Mouse (Mus musculus): ENCODE measurements around the gene Samd3. TPM values are rescaled to one million over a fixed set of nuclear protein-coding genes. Genes with fewer than 3 reads are reported as not detected.

Gene Samd3
- polyA plus RNA-seq, 1 experiment, result 0.65 TPM

GRCm38 (mm10) chr10:26263744-26264459 lies 34.4 kb downstream of the Samd3 start:
- H3K4me1 ChIP-seq (ENCODE audit: control insufficient read depth, insufficient read depth, low read length), result no peaks in the 10 kb centered on the region
- no peak overlapping the region for H3K27ac ChIP-seq (ENCODE audit: insufficient read depth, low read length)
- H3K4me3 ChIP-seq (replicated peaks; ENCODE audit: insufficient read depth, low read depth, low read length), result no peak overlapping the region
- WGBS, result 77% methylated on average over 3 of the region's 3 CpGs
- TF ChIP-seq CTCF (IDR thresholded peaks at IDR 0.05; ENCODE audit: borderline replicate concordance, insufficient read depth, low read depth, low read length) (no peak), POLR2A (IDR thresholded peaks at IDR 0.05; ENCODE audit: borderline replicate concordance, insufficient read depth, low read length) (no peak)
- DNase-seq, result no peak
- H3K27me3 ChIP-seq (ENCODE audit: control insufficient read depth, insufficient read depth, low read length), result no peaks in the 10 kb centered on the region

- TF ChIP-seq CTCF (IDR thresholded peaks at IDR 0.05; ENCODE audit: borderline replicate concordance, insufficient read depth, low read depth, low read length) (no peak), POLR2A (IDR thresholded peaks at IDR 0.05; ENCODE audit: borderline replicate concordance, insufficient read depth, low read length) (no peak)
- H3K27ac ChIP-seq (ENCODE audit: insufficient read depth, low read length), result no peak overlapping the region
- WGBS, result 96% methylated on average over 6 of the region's 6 CpGs
- no peak overlapping the region for H3K4me3 ChIP-seq (replicated peaks; ENCODE audit: insufficient read depth, low read depth, low read length)
- H3K27me3 ChIP-seq (ENCODE audit: control insufficient read depth, insufficient read depth, low read length), result no peaks in the 10 kb centered on the region
- no peak for DNase-seq
- no peaks in the 10 kb centered on the region; the same call in 1 of the 2 replicates for H3K4me1 ChIP-seq (ENCODE audit: control insufficient read depth, insufficient read depth, low read length)
Observed at GRCm38 (mm10) chr10:26275414-26275813, 45.9 kb downstream of the Samd3 start.

GRCm38 (mm10) chr10:26280009-26280408 lies 50.5 kb downstream of the Samd3 start:
- H3K4me1 ChIP-seq (ENCODE audit: control insufficient read depth, insufficient read depth, low read length), result no peaks in the 10 kb centered on the region; the same call in 1 of the 2 replicates
- 31% methylated on average over 8 of the region's 8 CpGs for WGBS
- no peak for TF ChIP-seq CTCF (IDR thresholded peaks at IDR 0.05; ENCODE audit: borderline replicate concordance, insufficient read depth, low read depth, low read length)
- TF ChIP-seq POLR2A (IDR thresholded peaks at IDR 0.05; ENCODE audit: borderline replicate concordance, insufficient read depth, low read length), result no peak
- DNase-seq, result peak in 1 of 2 experiments; percentile 2
- H3K27me3 ChIP-seq (ENCODE audit: control insufficient read depth, insufficient read depth, low read length), result no peaks in the 10 kb centered on the region
- no peak overlapping the region for H3K27ac ChIP-seq (ENCODE audit: insufficient read depth, low read length)
- no peak overlapping the region for H3K4me3 ChIP-seq (replicated peaks; ENCODE audit: insufficient read depth, low read depth, low read length)

- no peaks in the 10 kb centered on the region for H3K27me3 ChIP-seq (ENCODE audit: control insufficient read depth, insufficient read depth, low read length)
- TF ChIP-seq CTCF (IDR thresholded peaks at IDR 0.05; ENCODE audit: borderline replicate concordance, insufficient read depth, low read depth, low read length), result no peak
- no peak for TF ChIP-seq POLR2A (IDR thresholded peaks at IDR 0.05; ENCODE audit: borderline replicate concordance, insufficient read depth, low read length)
- H3K4me1 ChIP-seq (ENCODE audit: control insufficient read depth, insufficient read depth, low read length), result no peaks in the 10 kb centered on the region
- no peak overlapping the region for H3K27ac ChIP-seq (ENCODE audit: insufficient read depth, low read length)
- DNase-seq, result no peak
- no peak overlapping the region for H3K4me3 ChIP-seq (replicated peaks; ENCODE audit: insufficient read depth, low read depth, low read length)
- WGBS, result 89% methylated on average over 7 of the region's 7 CpGs
Observed at GRCm38 (mm10) chr10:26287136-26287535, 57.6 kb downstream of the Samd3 start.

- no peak overlapping the region for H3K27ac ChIP-seq (ENCODE audit: insufficient read depth, low read length)
- WGBS, result 28% methylated on average over 3 of the region's 3 CpGs
- no peaks in the 10 kb centered on the region; the same call in 1 of the 2 replicates for H3K27me3 ChIP-seq (ENCODE audit: control insufficient read depth, insufficient read depth, low read length)
- TF ChIP-seq POLR2A (IDR thresholded peaks at IDR 0.05; ENCODE audit: borderline replicate concordance, insufficient read depth, low read length), result no peak
- peak in 1 of 2 experiments; percentile 4 for DNase-seq
- H3K4me1 ChIP-seq (ENCODE audit: control insufficient read depth, insufficient read depth, low read length), result no peaks in the 10 kb centered on the region; the same call in none of the 2 replicates
- no peak overlapping the region for H3K4me3 ChIP-seq (replicated peaks; ENCODE audit: insufficient read depth, low read depth, low read length)
Observed at GRCm38 (mm10) chr10:26297200-26297599, 67.7 kb downstream of the Samd3 start.

DNA sequence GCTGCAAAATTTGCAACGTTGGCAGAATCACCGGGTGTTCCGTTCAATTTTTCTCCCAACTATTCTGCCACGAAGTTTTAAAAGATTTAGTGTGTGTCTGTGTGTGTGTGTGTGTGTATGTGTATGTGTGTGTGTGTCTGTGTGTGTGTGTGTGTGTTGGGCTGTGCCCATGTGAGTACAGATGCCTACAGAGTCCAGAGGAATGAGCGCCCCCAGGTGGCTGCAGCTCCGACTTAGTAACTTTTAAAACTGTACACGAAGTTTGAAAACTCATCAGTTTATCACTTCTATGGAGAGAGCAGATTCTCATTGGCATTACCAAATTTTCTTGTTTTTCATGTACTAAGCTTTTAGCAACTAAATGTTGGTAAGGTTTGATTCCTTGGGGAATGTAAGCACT lies 68.1 kb downstream of the Samd3 start:
- no peaks in the 10 kb centered on the region; the same call in 1 of the 2 replicates for H3K27me3 ChIP-seq (ENCODE audit: control insufficient read depth, insufficient read depth, low read length)
- no peaks in the 10 kb centered on the region; the same call in none of the 2 replicates for H3K4me1 ChIP-seq (ENCODE audit: control insufficient read depth, insufficient read depth, low read length)
- no peak for DNase-seq
- no peak overlapping the region for H3K27ac ChIP-seq (ENCODE audit: insufficient read depth, low read length)
- 71% methylated on average over 7 of the region's 7 CpGs for WGBS
- TF ChIP-seq POLR2A (IDR thresholded peaks at IDR 0.05; ENCODE audit: borderline replicate concordance, insufficient read depth, low read length) (no peak), CTCF (IDR thresholded peaks at IDR 0.05; ENCODE audit: borderline replicate concordance, insufficient read depth, low read depth, low read length) (no peak)
- H3K4me3 ChIP-seq (replicated peaks; ENCODE audit: insufficient read depth, low read depth, low read length), result no peak overlapping the region

DNA sequence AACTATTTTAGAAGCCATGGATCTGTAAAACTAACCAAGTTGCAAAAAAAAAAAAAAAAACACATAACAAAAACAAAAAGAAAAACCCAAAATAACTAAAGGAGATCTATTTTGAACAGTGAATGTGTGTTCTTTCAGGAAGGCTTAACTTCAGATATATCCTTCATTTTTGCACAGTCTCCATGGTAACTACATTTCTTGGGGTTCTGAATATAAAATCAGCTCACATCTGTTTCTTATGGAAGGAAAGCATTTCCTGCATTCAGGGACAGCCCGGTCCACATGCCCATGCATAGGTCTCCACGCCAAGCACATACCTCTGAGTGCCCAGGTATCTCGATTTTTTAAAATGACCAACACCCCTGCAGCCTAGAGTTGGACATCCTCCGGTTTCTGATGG lies 72.8 kb downstream of the Samd3 start:
- no peak for TF ChIP-seq CTCF (IDR thresholded peaks at IDR 0.05; ENCODE audit: borderline replicate concordance, insufficient read depth, low read depth, low read length)
- TF ChIP-seq POLR2A (IDR thresholded peaks at IDR 0.05; ENCODE audit: borderline replicate concordance, insufficient read depth, low read length), result no peak
- no peak for DNase-seq
- Histone ChIP-seq H3K27ac (ENCODE audit: insufficient read depth, low read length) (no peak overlapping the region), H3K27me3 (ENCODE audit: control insufficient read depth, insufficient read depth, low read length) (no peaks in the 10 kb centered on the region; the same call in 1 of the 2 replicates), H3K4me3 (replicated peaks; ENCODE audit: insufficient read depth, low read depth, low read length) (no peak overlapping the region), H3K4me1 (ENCODE audit: control insufficient read depth, insufficient read depth, low read length) (no peaks in the 10 kb centered on the region)
- 96% methylated on average over 4 of the region's 4 CpGs for WGBS

GRCm38 (mm10) chr10:26303485-26303884 lies 74.0 kb downstream of the Samd3 start:
- no peak overlapping the region for H3K4me3 ChIP-seq (replicated peaks; ENCODE audit: insufficient read depth, low read depth, low read length)
- no peaks in the 10 kb centered on the region for H3K4me1 ChIP-seq (ENCODE audit: control insufficient read depth, insufficient read depth, low read length)
- DNase-seq, result no peak
- H3K27ac ChIP-seq (ENCODE audit: insufficient read depth, low read length), result no peak overlapping the region
- no peaks in the 10 kb centered on the region; the same call in 1 of the 2 replicates for H3K27me3 ChIP-seq (ENCODE audit: control insufficient read depth, insufficient read depth, low read length)
- 87% methylated on average over 6 of the region's 6 CpGs for WGBS
- TF ChIP-seq POLR2A (IDR thresholded peaks at IDR 0.05; ENCODE audit: borderline replicate concordance, insufficient read depth, low read length) (no peak), CTCF (IDR thresholded peaks at IDR 0.05; ENCODE audit: borderline replicate concordance, insufficient read depth, low read depth, low read length) (no peak)
